8 mouse cellular contexts compared by ENCODE assay signal in genomic region chr6:134916641-134917040, GRCm38 (mm10). TPM values are rescaled to one million over a fixed set of nuclear protein-coding genes. Genes with fewer than 3 reads are reported as not detected.
DNase-seq lines count a peak whose midpoint lies in the region; ATAC-seq and TF ChIP-seq lines count a peak whose summit lies in the region.

No protein-coding gene starts in this region.

- no peak for TF ChIP-seq EP300 in liver, postnatal 0 days (IDR thresholded peaks at IDR 0.05; ENCODE audit: low read depth)

- peak overlapping the region; percentile 29; the same call in 1 of the 2 replicates for H3K27ac ChIP-seq in left cerebral cortex, adult 2 months
- H3K27ac ChIP-seq in embryonic facial prominence, embryonic 12.5 days = peak overlapping the region; percentile 13
- 0 out of 2 replicates have a peak overlapping the region, but pooled peaks have one; percentile 13 for H3K27ac ChIP-seq in liver, postnatal 0 days (ENCODE audit: low read depth)

- no peaks in the 10 kb centered on the region for H3K9me3 ChIP-seq in embryonic facial prominence, embryonic 12.5 days
- no peaks in the 10 kb centered on the region for H3K9me3 ChIP-seq in liver, postnatal 0 days (ENCODE audit: low read length)

- no peak for ATAC-seq in embryonic facial prominence, embryonic 12.5 days (ENCODE audit: insufficient number of reproducible peaks, insufficient read depth, low FRiP score, low TSS enrichment)
- ATAC-seq in liver, postnatal 0 days = no peak

- peak overlapping the region; percentile 47 for H3K4me3 ChIP-seq in left cerebral cortex, adult 2 months
- peak overlapping the region; percentile 40 for H3K4me3 ChIP-seq in embryonic facial prominence, embryonic 12.5 days
- peak overlapping the region; percentile 47 for H3K4me3 ChIP-seq in liver, postnatal 0 days (ENCODE audit: low read depth, low read length)

- under 1% methylated on average over 11 of the region's 11 CpGs for WGBS in embryonic facial prominence, embryonic 12.5 days
- 2% methylated on average over 11 of the region's 11 CpGs for WGBS in liver, postnatal 0 days (ENCODE audit: insufficient replicate concordance)

- peak overlapping the region; percentile 52 for H3K9ac ChIP-seq in embryonic facial prominence, embryonic 12.5 days
- peak overlapping the region; percentile 62 for H3K9ac ChIP-seq in liver, postnatal 0 days (replicated peaks)

- intact Hi-C loops in left cerebral cortex, adult 2 months (cut with DNase I) = no loop called here
- intact Hi-C loops in left cerebral cortex, postnatal 4 days (cut with DNase I) = no loop called here

- no peaks in the 10 kb centered on the region for H3K36me3 ChIP-seq in embryonic facial prominence, embryonic 12.5 days
- no peaks in the 10 kb centered on the region for H3K36me3 ChIP-seq in liver, postnatal 0 days (replicated peaks; ENCODE audit: insufficient read depth, low read length)

- H3K4me2 ChIP-seq in embryonic facial prominence, embryonic 12.5 days (replicated peaks) = peak overlapping the region; percentile 80
- H3K4me2 ChIP-seq in liver, postnatal 0 days (ENCODE audit: low read depth, low read length) = peak overlapping the region; percentile 88

- H3K27me3 ChIP-seq in embryonic facial prominence, embryonic 12.5 days = no peaks in the 10 kb centered on the region
- no peaks in the 10 kb centered on the region for H3K27me3 ChIP-seq in liver, postnatal 0 days (ENCODE audit: insufficient read depth, low read length)

- peaks cover 5% of the 10 kb centered on the region; the same call in 1 of the 2 replicates for H3K4me1 ChIP-seq in embryonic facial prominence, embryonic 12.5 days
- peaks cover 30% of the 10 kb centered on the region for H3K4me1 ChIP-seq in liver, postnatal 0 days (ENCODE audit: insufficient read depth)

- DNase-seq in left cerebral cortex, adult 2 months (ENCODE audit: extremely low spot score in 1 of 2, low spot score in 2 of 2) = no peak
- no peak for DNase-seq in left cerebral cortex, postnatal 4 days
- peak; percentile 62 for DNase-seq in induced T-regulatory cell, adult 2 months (ENCODE audit: low read depth)
- DNase-seq in liver, postnatal 0 days = no peak
- peak; percentile 29 for DNase-seq in retina, postnatal 1 day
- DNase-seq in layer of hippocampus, postnatal 36 days = no peak
- DNase-seq in right cerebral cortex, postnatal 14 days = no peak

- TF ChIP-seq CTCF in left cerebral cortex, adult 2 months (IDR thresholded peaks at IDR 0.05) = no peak
- no peak for TF ChIP-seq CTCF in liver, postnatal 0 days (IDR thresholded peaks at IDR 0.05; ENCODE audit: low read depth)

RNA-seq across cellular contexts. Expression of gene Cdkn1b, which starts 3.6 kb away (rescaled TPM):
- 10 to 100 TPM; 36.8 to 42.3 TPM for total RNA-seq in left cerebral cortex, adult 2 months (2021)
- total RNA-seq in left cerebral cortex, postnatal 4 days (2021) = 10 to 100 TPM; 55.5 to 62.2 TPM
- polyA plus RNA-seq in embryonic facial prominence, embryonic 12.5 days (2016; fragmentation: Nextera tagmentation; extraction: Ambion mirVana) = 19.3 and 19.5 TPM in 2 replicates
- polyA plus RNA-seq in liver, postnatal 0 days (2015; fragmentation: Nextera tagmentation; extraction: Ambion mirVana) = 10.9 and 14.1 TPM in 2 replicates
- 10 to 100 TPM; 51.0 to 52.6 TPM for total RNA-seq in layer of hippocampus, postnatal 36 days (2021)

RNA-seq across cellular contexts. Expression of gene Gpr19, which starts 18.3 kb away (rescaled TPM):
- total RNA-seq in left cerebral cortex, adult 2 months (2021) = 10 to 100 TPM; 22.2 to 26.9 TPM
- 10 to 100 TPM; 24.5 to 29.3 TPM for total RNA-seq in left cerebral cortex, postnatal 4 days (2021)
- polyA plus RNA-seq in embryonic facial prominence, embryonic 12.5 days (2016; fragmentation: Nextera tagmentation; extraction: Ambion mirVana) = 10.1 and 14.6 TPM in 2 replicates
- polyA plus RNA-seq in liver, postnatal 0 days (2015; fragmentation: Nextera tagmentation; extraction: Ambion mirVana) = 4.6 and 4.8 TPM in 2 replicates
- total RNA-seq in layer of hippocampus, postnatal 36 days (2021) = 10 to 100 TPM; 28.1 to 29.3 TPM

Comparison
In these comparisons a context has a peak if more than half of its experiments do, and no peak if none do; other contexts are left out.
1. DNase-seq: peak in induced T-regulatory cell, adult 2 months (single experiment) and retina, postnatal 1 day (single experiment); none in left cerebral cortex, adult 2 months (0 of 2), left cerebral cortex, postnatal 4 days (single experiment), liver, postnatal 0 days (single experiment), layer of hippocampus, postnatal 36 days (0 of 2) and right cerebral cortex, postnatal 14 days (single experiment).
2. Peak in every context shown above with its lines, with median percentiles within 50 percentile points of each other: H3K27ac ChIP-seq and H3K4me3 ChIP-seq.